Mouse (Mus musculus): Measurements from ENCODE around the gene Gm8005.
"Not testable (repeated sequence)": the region's sequence is repeated elsewhere in the genome, so short reads cannot be mapped to it uniquely, and the experiment has no call there.

Gm8005 gene

DNA sequence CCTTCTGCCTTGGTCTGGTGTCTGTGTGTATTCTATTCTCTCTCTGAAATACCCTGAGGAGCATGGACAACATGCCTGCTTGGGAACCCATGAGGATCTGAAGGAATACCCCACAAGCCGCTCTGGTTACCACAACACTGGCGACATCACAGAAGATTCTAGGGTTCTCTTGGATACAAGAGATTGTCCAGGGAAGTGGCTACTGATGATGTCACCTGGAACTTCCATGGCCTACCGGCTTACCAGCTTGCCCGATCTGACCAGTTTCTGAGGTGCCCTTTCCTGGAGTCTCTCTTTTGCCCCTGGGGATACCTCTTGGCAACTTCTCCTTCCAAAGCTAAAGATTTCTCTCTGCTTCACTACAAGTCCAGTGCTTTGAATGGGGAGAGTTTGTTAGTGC, at the start of gene Gm8005:
TSS of gene Gm8005 (minus strand) at position 101 of the 400 bp plus-strand sequence.
- DNase-seq (ENCODE audit: inconsistent ontology term): not testable (repeated sequence)

DNA sequence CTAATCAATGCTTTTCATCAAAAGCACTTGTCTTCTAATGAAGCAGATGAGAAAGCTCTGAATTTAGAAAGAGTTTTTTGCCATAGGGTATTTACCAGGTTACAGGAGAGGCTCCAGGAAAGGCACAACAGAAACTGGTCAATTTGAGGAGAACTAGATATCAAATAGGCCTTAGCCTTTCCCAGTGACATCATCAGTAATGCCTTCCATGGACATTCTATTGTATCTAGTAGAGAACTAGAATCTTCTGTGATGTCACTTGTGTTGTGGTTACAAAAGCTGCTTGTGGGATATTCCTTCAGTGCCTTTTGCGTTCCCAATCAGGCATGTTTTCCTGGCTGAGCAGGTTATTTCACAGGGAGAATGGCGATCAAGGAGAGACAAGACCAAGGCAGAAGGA, 24.1 kb upstream of the Gm8005 start, which contains the start of gene Gm8011:
TSS of gene Gm8011 (plus strand) at position 301 of the 400 bp plus-strand sequence.
- not testable (repeated sequence) for DNase-seq (ENCODE audit: inconsistent ontology term)

Measured in Muller cell, postnatal 12 days (primary cell).